Mouse (Mus musculus) CH12.LX (cell line): Measurements from ENCODE around the gene Tex9. TPM values are rescaled to one million over a fixed set of nuclear protein-coding genes. Genes with fewer than 3 reads are reported as not detected.

Experiments used
- DNase-seq: peaks from one replicate; pipeline ENCODE4 v3.0.0-alpha.2; 2013; ENCODE audit errors: extremely low read depth
- H3K27ac ChIP-seq: 2 replicates; pipeline ENCODE4 v1.5.1; 2012; ENCODE audit warnings: low read depth, mild to moderate bottlenecking, control low read depth, moderate library complexity; ENCODE audit not compliant: insufficient read depth
- H3K27me3 ChIP-seq: replicated peaks from 2 replicates; pipeline ENCODE3; 2012; ENCODE audit warnings: inconsistent platforms
- H3K36me3 ChIP-seq, 2 experiments: replicated peaks in 1 of 2; 2 replicates each; pipeline versions ENCODE3 to v1.6.1; 2012; ENCODE audit warnings: inconsistent platforms in 1 of 2, low read length in 1 of 2, mild to moderate bottlenecking in 1 of 2, mixed read lengths in 1 of 2, moderate library complexity in 1 of 2; ENCODE audit not compliant: control insufficient read depth in 1 of 2, insufficient read depth in 1 of 2
- H3K4me1 ChIP-seq, 2 experiments: 2 replicates each; pipeline ENCODE4 v1.6.1; 2012; ENCODE audit warnings: inconsistent platforms in 1 of 2, moderate library complexity in 1 of 2; ENCODE audit not compliant: insufficient read depth in 2 of 2, control insufficient read depth in 1 of 2
- H3K4me2 ChIP-seq: 2 replicates; pipeline ENCODE4 v1.6.1; 2012; ENCODE audit warnings: low read depth, mild to moderate bottlenecking, control low read depth; ENCODE audit not compliant: poor library complexity, insufficient read depth, severe bottlenecking
- H3K4me3 ChIP-seq, 3 experiments: fragments of 150-350 bp in 1 of 3; sonication (generic) in 1 of 3; replicated peaks in 1 of 3; 2 replicates each; pipeline versions ENCODE3 to v1.5.1; 2011 to 2012; ENCODE audit warnings: low read depth in 2 of 3, low read length in 2 of 3, mild to moderate bottlenecking in 2 of 3, moderate library complexity in 2 of 3, control low read depth in 1 of 3, improper control_type of control experiment in 1 of 3, inconsistent platforms in 1 of 3, mixed read lengths in 1 of 3; ENCODE audit not compliant: poor library complexity in 1 of 3
- H3K79me2 ChIP-seq: replicated peaks from 2 replicates; pipeline ENCODE4 v1.6.1; 2012; ENCODE audit warnings: mild to moderate bottlenecking, moderate library complexity; ENCODE audit not compliant: control insufficient read depth, poor library complexity, insufficient read depth, severe bottlenecking; ENCODE audit errors: extremely low read depth
- H3K9ac ChIP-seq: 2 replicates; pipeline ENCODE4 v1.6.1; 2012; ENCODE audit warnings: low read depth, mild to moderate bottlenecking, control low read depth, moderate library complexity; ENCODE audit not compliant: insufficient read depth
- H3K9me3 ChIP-seq: replicated peaks from 2 replicates; pipeline ENCODE3; 2012; ENCODE audit warnings: low read length, inconsistent platforms, mixed read lengths
- BHLHE40 ChIP-seq: IDR thresholded peaks from 2 replicates; pipeline ENCODE4 v1.6.1; 2011; ENCODE audit warnings: mild to moderate bottlenecking, low read depth, low read length, improper control_type of control experiment
- CHD1 ChIP-seq: IDR thresholded peaks from 2 replicates; pipeline ENCODE4 v1.6.1; 2012; ENCODE audit warnings: low read depth, low read length, improper control_type of control experiment, inconsistent platforms
- CTCF ChIP-seq, 2 experiments: IDR thresholded peaks in 1 of 2; conservative IDR thresholded peaks in 1 of 2; 2 replicates each; pipeline ENCODE4 v1.5.1; 2011 to 2012; ENCODE audit warnings: low read depth in 2 of 2, low read length in 2 of 2, improper control_type of control experiment in 1 of 2, inconsistent platforms in 1 of 2, mild to moderate bottlenecking in 1 of 2, moderate library complexity in 1 of 2
- E2F4 ChIP-seq: IDR thresholded peaks from 2 replicates; pipeline ENCODE4 v1.6.1; 2011; ENCODE audit warnings: low read depth, low read length, improper control_type of control experiment; ENCODE audit not compliant: insufficient replicate concordance
- ELF1 ChIP-seq: IDR thresholded peaks from 2 replicates; pipeline ENCODE4 v1.6.1; 2014; ENCODE audit warnings: low read depth, mild to moderate bottlenecking, inconsistent platforms, low read length, improper control_type of control experiment
- MAFK ChIP-seq: IDR thresholded peaks from 2 replicates; pipeline ENCODE4 v1.6.1; 2011; ENCODE audit warnings: low read length, improper control_type of control experiment; ENCODE audit not compliant: insufficient replicate concordance
- MAX ChIP-seq: IDR thresholded peaks from 2 replicates; pipeline ENCODE4 v1.6.1; 2011; ENCODE audit warnings: low read length, improper control_type of control experiment
- MAZ ChIP-seq: IDR thresholded peaks from 2 replicates; pipeline ENCODE4 v1.6.1; 2012; ENCODE audit warnings: low read depth, mild to moderate bottlenecking, inconsistent platforms, low read length, improper control_type of control experiment, moderate library complexity
- MEF2A ChIP-seq: IDR thresholded peaks from 2 replicates; pipeline ENCODE4 v1.6.1; 2014; ENCODE audit warnings: low read depth, mild to moderate bottlenecking, inconsistent platforms, low read length, improper control_type of control experiment, borderline replicate concordance
- MYC ChIP-seq: IDR thresholded peaks from 2 replicates; pipeline ENCODE4 v1.6.1; 2011; ENCODE audit warnings: low read depth, mild to moderate bottlenecking, improper control_type of control experiment, low read length
- POLR2A ChIP-seq: IDR thresholded peaks from 2 replicates; pipeline ENCODE4 v1.6.1; 2011; ENCODE audit warnings: low read depth, mild to moderate bottlenecking, improper control_type of control experiment, low read length
- RAD21 ChIP-seq: IDR thresholded peaks from 2 replicates; pipeline ENCODE4 v1.6.1; 2011; ENCODE audit warnings: low read depth, mild to moderate bottlenecking, low read length, improper control_type of control experiment, moderate library complexity
- SIN3A ChIP-seq: IDR thresholded peaks from 2 replicates; pipeline ENCODE4 v1.6.1; 2012; ENCODE audit warnings: low read length, improper control_type of control experiment, inconsistent platforms
- SMC3 ChIP-seq: IDR thresholded peaks from 2 replicates; pipeline ENCODE4 v1.6.1; 2011; ENCODE audit warnings: low read depth, low read length, improper control_type of control experiment
- TBP ChIP-seq: conservative IDR thresholded peaks from 2 replicates; pipeline ENCODE4 v1.6.1; 2011; ENCODE audit warnings: low read depth, low read length, improper control_type of control experiment
- TCF12 ChIP-seq: IDR thresholded peaks from 2 replicates; pipeline ENCODE4 v1.6.1; 2014; ENCODE audit warnings: low read depth, mild to moderate bottlenecking, inconsistent platforms, low read length, improper control_type of control experiment
- USF1 ChIP-seq: IDR thresholded peaks from 2 replicates; pipeline ENCODE4 v1.6.1; 2014; ENCODE audit warnings: low read depth, mild to moderate bottlenecking, inconsistent platforms, low read length, improper control_type of control experiment
- ZC3H11A ChIP-seq: IDR thresholded peaks from 2 replicates; pipeline ENCODE4 v1.6.1; 2012; ENCODE audit warnings: low read depth, mild to moderate bottlenecking, inconsistent platforms, low read length, improper control_type of control experiment
- ZMIZ1 ChIP-seq: IDR thresholded peaks from 2 replicates; pipeline ENCODE4 v1.6.1; 2012; ENCODE audit warnings: low read depth, mild to moderate bottlenecking, inconsistent platforms, low read length, improper control_type of control experiment
- dilution Hi-C: fragments of 300-500 bp; cut with MboI; formaldehyde crosslinking; loops from 2 replicates; pipeline ENCODE4 v1.14.3; 2020; ENCODE audit warnings: low sequenced_read_pairs; ENCODE audit not compliant: extremely low pct_unique_long_range_greater_than_20kb, extremely low pct_ligation_motif_present
- in situ Hi-C: fragments of 300-500 bp; cut with MboI; formaldehyde crosslinking; loops from 3 replicates; pipeline ENCODE4 v1.14.3; 2019; ENCODE audit warnings: low sequenced_read_pairs, low pct_ligation_motif_present, low pct_unique_long_range_greater_than_20kb, mixed read lengths
- polyA plus RNA-seq: library from polyadenylated mRNA; unstranded; fragments of >175 nt; gene quantifications from 2 replicates; pipeline ENCODE4 v1.2.1, GENCODE M21; 2012; ENCODE audit warnings: low read depth; ENCODE audit not compliant: insufficient read length
- total RNA-seq, 2 experiments: library from RNA; depleted of rRNA; stranded (reverse); fragments of 300-350 nt in 1 of 2; fragments of >200 nt in 1 of 2; gene quantifications; 2 replicates each; pipeline ENCODE4 v1.2.3; 2012 to 2014

Tex9 gene
- total and polyA plus RNA-seq, 3 experiments = 12.1 to 27.4 (median 12.7) TPM

DNA sequence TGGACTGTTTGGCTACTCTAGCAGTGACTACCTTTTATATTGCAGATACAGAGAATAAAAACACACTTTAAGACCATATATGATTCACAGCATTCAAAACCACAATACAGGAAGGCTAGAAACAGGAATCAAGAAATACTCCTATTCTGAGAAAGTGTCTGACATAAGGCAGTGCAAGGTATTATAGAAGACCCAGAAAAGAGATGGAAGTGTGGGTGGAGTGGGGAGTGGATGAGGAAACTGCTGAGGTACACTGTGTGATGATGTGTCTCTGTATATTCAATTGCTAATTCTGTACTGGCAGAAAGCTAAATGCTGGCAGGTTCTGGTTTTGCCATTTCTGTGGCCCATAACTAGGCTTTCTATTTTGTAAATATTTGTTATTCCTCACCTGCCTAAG, 28.8 kb upstream of the Tex9 start:
- H3K4me1 ChIP-seq = peaks cover 0 to under 1% of the 10 kb centered on the region in 2 experiments; a peak in 1 of 4 replicates
- H3K4me3 ChIP-seq = no peak overlapping the region
- TF ChIP-seq MAX = no peak
- no peak for TF ChIP-seq TCF12
- no peak for TF ChIP-seq MAZ
- TF ChIP-seq E2F4 = no peak
- TF ChIP-seq SIN3A = no peak
- no peak for TF ChIP-seq MAFK
- TF ChIP-seq CTCF (conservative IDR thresholded peaks at IDR 0.05 in 1 of 2, IDR thresholded peaks at IDR 0.05 in 1 of 2; ENCODE audit: low read depth in 2 of 2, low read length in 2 of 2) = no peak
- no peak for TF ChIP-seq BHLHE40
- TF ChIP-seq TBP = no peak
- no peak for TF ChIP-seq MEF2A
- H3K9ac ChIP-seq = no peak overlapping the region
- DNase-seq = no peak
- no peaks in the 10 kb centered on the region for H3K9me3 ChIP-seq
- peaks cover 0 to 45% of the 10 kb centered on the region in 2 experiments for H3K36me3 ChIP-seq
- dilution Hi-C loops (no loop called here), in situ Hi-C loops (no loop called here)
- H3K79me2 ChIP-seq = no peaks in the 10 kb centered on the region
- no peak overlapping the region for H3K27ac ChIP-seq
- no peaks in the 10 kb centered on the region for H3K27me3 ChIP-seq
- no peak overlapping the region for H3K4me2 ChIP-seq

DNA sequence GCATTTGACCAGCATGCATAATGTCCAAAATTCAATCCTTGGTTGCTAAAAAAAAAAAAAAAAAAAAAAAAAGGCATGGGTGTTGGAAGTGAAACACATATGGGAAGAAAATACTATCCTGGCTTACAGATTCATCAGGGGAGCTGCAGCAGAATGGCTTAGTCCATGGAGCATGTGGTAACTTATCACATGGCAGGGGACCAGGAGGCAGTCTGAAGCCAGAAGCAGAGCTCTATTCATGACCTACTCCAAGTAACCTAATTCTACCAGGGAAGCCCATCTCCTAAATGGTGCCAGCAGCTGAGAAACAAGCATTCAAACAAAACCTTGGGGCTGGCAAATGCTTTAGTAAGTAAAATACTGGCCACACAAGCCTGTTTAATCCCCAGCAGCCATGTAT, 27.2 kb upstream of the Tex9 start:
- H3K4me1 ChIP-seq = no peaks in the 10 kb centered on the region
- DNase-seq = no peak
- no peaks in the 10 kb centered on the region for H3K79me2 ChIP-seq
- TF ChIP-seq ZMIZ1 = no peak
- no peak for TF ChIP-seq POLR2A
- TF ChIP-seq E2F4 = no peak
- TF ChIP-seq SMC3 = no peak
- TF ChIP-seq CHD1 = no peak
- TF ChIP-seq ZC3H11A = no peak
- no peak for TF ChIP-seq MYC
- no peak for TF ChIP-seq SIN3A
- TF ChIP-seq TBP = no peak
- TF ChIP-seq ELF1 = no peak
- TF ChIP-seq RAD21 = no peak
- TF ChIP-seq USF1 = no peak
- peaks cover 0 to 50% of the 10 kb centered on the region in 2 experiments for H3K36me3 ChIP-seq
- H3K4me3 ChIP-seq = no peak overlapping the region
- dilution Hi-C loops (no loop called here), in situ Hi-C loops (no loop called here)
- H3K9ac ChIP-seq = no peak overlapping the region
- H3K27ac ChIP-seq = no peak overlapping the region
- no peaks in the 10 kb centered on the region for H3K9me3 ChIP-seq
- H3K27me3 ChIP-seq = no peaks in the 10 kb centered on the region
- H3K4me2 ChIP-seq = no peak overlapping the region
